Mouse (Mus musculus): ENCODE data around the gene Cd24a.

Cd24a gene

GRCm38 (mm10) chr10:43578366-43578753 lies 276 bp downstream of the Cd24a start:
- CTCF ChIA-PET = interaction anchor here in 2 of 4 experiments (0.6 to 1.5 kb wide), 4 partner anchors 16 to 740 kb away, joined by 3 to 4 read pairs (median 4); no protein-coding TSS in a partner anchor

DNA sequence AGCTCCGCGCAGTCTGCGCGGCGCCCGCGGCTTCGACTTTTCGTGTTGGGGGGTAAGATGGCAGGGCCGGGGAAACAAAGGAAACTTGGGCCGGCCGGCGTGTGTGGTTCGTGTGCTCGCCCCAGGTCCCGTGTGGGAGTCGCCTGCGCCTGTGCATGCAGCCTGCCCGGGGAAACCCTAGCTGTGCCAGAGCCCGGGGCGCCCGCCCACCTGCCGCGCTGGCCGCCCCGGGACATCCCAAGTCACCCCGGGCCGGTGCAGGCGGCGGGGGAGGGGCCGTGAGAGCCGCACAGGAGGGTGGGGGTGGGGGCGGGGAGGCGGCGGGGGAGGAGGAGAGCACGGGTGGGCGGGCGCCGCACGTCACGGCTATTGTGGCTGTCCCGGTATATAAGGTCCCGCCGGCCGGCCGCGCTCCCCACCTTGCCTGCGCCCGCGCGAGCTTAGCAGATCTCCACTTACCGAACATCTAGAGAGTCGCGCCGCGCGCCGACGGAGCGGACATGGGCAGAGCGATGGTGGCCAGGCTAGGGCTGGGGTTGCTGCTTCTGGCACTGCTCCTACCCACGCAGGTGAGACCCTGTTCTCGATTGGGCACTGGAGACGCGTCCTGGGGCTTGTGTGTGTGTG lies 783 bp downstream of the Cd24a start:
- POLR2A ChIA-PET = interaction anchor here (0.5 to 4.2 kb wide), 35 partner anchors 10 to 690 kb away, joined by 3 to 58 read pairs (median 4); no protein-coding TSS in a partner anchor
- CTCF ChIA-PET = interaction anchor here in 2 of 4 experiments (0.6 to 1.5 kb wide), 4 partner anchors 17 to 740 kb away, joined by 3 to 4 read pairs (median 4); no protein-coding TSS in a partner anchor

More at GRCm38 (mm10) chr10:43578366-43578753, 276 bp downstream of the Cd24a start:
- POLR2A ChIA-PET = interaction anchor here (0.5 to 4.2 kb wide), 24 partner anchors 9 to 691 kb away, joined by 3 to 58 read pairs (median 4); no protein-coding TSS in a partner anchor

- POLR2A ChIA-PET = interaction anchor here (0.6 to 4.2 kb wide), 48 partner anchors 10 to 689 kb away, joined by 3 to 58 read pairs (median 4); no protein-coding TSS in a partner anchor
- CTCF ChIA-PET = interaction anchor here in 2 of 4 experiments (0.7 to 2.0 kb wide), 7 partner anchors 9 to 491 kb away, joined by 3 to 6 read pairs (median 3); no protein-coding TSS in a partner anchor
Measured at GRCm38 (mm10) chr10:43579381-43580261, 1.5 kb downstream of the Cd24a start.

- POLR2A ChIA-PET = interaction anchor here in 3 of 4 experiments (0.6 to 4.2 kb wide), 38 partner anchors 9 to 946 kb away, joined by 3 to 58 read pairs (median 4); no protein-coding TSS in a partner anchor
- CTCF ChIA-PET = interaction anchor here in 2 of 4 experiments (0.8 to 2.0 kb wide), 5 partner anchors 64 to 568 kb away, joined by 3 to 6 read pairs (median 3); partner anchors contain the start of gene Crybg1 (in 1 of the 2)
Measured at GRCm38 (mm10) chr10:43580649-43581078, 2.6 kb downstream of the Cd24a start.

GRCm38 (mm10) chr10:43581260-43581659 lies 3.2 kb downstream of the Cd24a start:
- CTCF ChIA-PET = interaction anchor here in 2 of 4 experiments (0.8 to 2.0 kb wide), 4 partner anchors 65 to 567 kb away, joined by 3 to 6 read pairs (median 4); partner anchors contain the start of gene Crybg1 (in 1 of the 2)
- POLR2A ChIA-PET = interaction anchor here in 3 of 4 experiments (0.6 to 4.2 kb wide), 30 partner anchors 8 to 945 kb away, joined by 3 to 58 read pairs (median 4); no protein-coding TSS in a partner anchor

GRCm38 (mm10) chr10:43584538-43584937 lies 6.5 kb downstream of the Cd24a start:
- ChIA-PET CTCF (no interaction called here), POLR2A (interaction anchor here in 1 of 4 experiments (0.6 to 2.2 kb wide), 3 partner anchors 65 to 342 kb away, joined by 3 to 4 read pairs (median 3); no protein-coding TSS in a partner anchor)

DNA sequence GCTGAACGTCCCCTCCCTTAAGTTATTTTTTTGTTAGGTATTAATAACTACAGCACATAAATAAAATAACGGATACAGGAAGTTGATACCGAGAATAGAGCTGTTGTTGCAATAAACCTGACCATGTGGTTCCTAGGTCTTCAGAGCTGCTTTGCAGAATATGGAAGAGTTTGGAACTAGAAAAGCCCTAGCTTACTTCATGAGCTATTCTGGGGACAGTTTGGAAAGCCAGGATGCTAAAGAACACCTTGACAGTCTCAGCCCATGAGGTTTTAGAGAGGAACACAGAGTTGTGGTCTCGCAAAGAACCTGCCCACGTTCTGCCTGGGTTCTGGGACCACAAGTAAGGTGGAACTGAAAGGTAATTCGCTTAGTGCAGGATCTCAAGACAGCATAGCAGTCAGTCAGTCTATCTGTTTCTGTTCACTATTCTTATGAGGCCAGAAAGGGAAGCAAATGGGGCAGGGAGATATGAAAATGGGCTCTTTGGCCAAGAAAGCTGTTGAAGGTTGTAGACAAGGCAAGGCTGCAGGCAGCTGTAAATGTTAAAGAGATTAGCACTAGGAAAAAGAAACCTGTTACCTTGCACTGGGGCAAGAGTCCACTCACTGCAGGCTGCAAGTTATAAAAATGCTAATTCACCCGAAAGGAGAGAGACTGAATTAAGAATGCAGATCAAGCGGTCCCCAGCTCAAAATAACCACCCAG lies 10.5 kb downstream of the Cd24a start:
- CTCF ChIA-PET = interaction anchor here in 3 of 4 experiments (0.6 to 0.9 kb wide), 4 partner anchors 9 to 365 kb away, joined by 3 to 6 read pairs (median 6); no protein-coding TSS in a partner anchor
- POLR2A ChIA-PET = interaction anchor here in 3 of 4 experiments (0.6 to 5.6 kb wide), 6 partner anchors 9 to 636 kb away, joined by 3 to 29 read pairs (median 5); partner anchors contain the start of gene Cd24a (in 2 of the 3)

DNA sequence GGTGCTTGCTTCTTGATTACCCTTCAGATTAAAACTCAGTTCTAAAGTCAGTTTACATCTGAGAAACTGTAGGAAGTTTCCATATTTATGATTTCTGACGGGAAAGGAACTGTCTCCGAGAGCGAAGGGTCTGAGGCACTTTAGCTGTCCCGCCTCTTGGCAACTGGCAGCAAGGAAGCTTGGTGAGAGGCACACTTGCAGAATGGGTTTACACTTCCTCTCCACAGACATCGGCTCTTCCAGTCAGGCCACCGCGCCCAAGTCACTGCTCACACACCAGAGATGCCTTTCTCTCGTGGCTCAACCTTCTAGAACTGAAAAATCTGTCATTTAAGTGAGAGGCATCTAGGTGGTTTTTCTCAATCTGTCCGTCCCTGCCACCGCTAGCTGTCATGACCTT lies 13.4 kb downstream of the Cd24a start:
- ChIA-PET POLR2A (interaction anchor here in 3 of 4 experiments (0.8 to 5.6 kb wide), 3 partner anchors 11 to 737 kb away, joined by 5 to 29 read pairs (median 14); partner anchors contain the start of gene Cd24a (in 1 of the 3)), CTCF (no interaction called here)

DNA sequence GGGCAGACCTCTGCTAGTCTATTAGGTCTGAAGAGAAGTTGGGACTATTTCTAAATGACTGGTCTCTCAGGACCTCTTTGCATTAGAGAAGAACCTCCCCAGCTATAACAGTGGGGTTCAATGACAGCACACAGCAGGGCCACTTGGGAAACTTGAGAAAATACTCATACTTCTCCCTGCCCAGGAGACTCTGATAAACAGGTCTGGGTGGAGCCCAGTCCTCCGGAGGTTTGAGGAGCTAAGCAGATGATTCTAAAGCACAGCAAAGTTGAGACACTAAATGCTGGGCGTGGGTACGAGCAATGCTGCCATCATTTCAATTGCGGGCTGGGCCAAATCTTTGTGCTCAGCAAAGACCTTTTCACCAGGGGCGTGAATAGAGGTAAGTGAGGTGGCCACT lies 15.1 kb downstream of the Cd24a start:
- POLR2A ChIA-PET = interaction anchor here in 3 of 4 experiments (0.9 to 5.6 kb wide), 3 partner anchors 13 to 14 kb away, joined by 5 to 29 read pairs (median 14); partner anchors contain the start of gene Cd24a (in 1 of the 3)
- CTCF ChIA-PET = interaction anchor here in 1 of 4 experiments (0.5 kb wide), 1 partner anchor 252 kb away, joined by 3 read pairs; no protein-coding TSS in a partner anchor

DNA sequence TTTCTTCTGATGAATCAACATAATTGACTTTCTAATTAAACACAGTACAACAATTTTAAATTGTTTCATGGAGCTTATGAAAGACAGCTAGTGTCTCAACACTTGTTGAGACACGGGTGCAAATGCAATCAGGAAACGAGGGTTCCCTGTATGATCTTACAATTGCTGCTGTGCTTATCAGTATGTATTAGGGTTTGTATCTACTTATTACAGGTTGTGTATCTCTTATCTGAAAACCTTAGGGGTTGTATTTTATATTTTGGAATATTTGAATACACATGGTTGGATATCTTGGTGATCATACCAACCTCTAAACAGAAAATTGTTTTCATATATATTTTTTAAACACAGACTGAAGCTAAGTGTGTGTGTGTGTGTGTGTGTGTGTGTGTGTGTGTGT lies 16.1 kb downstream of the Cd24a start:
- CTCF ChIA-PET = no interaction called here
- POLR2A ChIA-PET = interaction anchor here in 2 of 4 experiments (0.8 to 3.0 kb wide), 4 partner anchors 14 to 256 kb away, joined by 3 to 14 read pairs (median 4); partner anchors contain the start of gene Cd24a (in 1 of the 2)

- ChIA-PET CTCF (no interaction called here), POLR2A (no interaction called here)
Measured at GRCm38 (mm10) chr10:43594894-43595293, 16.8 kb downstream of the Cd24a start.

DNA sequence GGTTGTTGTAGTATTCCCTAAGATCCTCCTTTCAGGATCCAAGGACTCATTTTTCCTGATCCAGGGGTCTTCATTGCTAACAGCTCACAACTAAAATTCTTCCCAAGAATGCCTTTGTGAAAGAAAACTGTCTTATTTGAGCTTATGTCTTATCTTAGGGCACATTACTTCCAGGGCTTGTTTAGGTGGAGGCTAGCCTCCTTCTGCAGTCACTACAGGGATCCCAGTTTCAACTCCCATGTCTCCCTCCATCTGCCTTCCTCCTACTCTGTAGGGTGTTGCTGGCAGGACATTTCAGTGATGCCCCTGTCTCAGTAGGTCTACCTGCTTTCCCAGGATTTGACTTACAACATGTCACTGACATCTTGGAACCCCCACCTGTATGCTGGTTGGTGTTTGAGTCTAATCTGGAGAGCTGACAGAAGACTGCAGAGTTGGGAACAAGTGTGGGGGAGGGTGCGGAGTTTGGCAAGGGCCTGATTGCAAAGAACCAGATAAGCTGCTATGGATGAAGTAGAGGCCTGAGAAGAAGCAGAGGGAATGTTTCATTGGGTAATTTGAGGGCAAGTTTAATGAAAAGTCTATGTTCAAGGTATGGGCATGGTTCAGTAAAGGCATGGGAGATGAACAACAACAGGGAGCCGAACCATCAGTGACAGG lies 20.1 kb downstream of the Cd24a start:
- ChIA-PET POLR2A (no interaction called here), CTCF (interaction anchor here in 1 of 4 experiments (0.5 kb wide), 1 partner anchor 144 kb away, joined by 3 read pairs; no protein-coding TSS in a partner anchor)

GRCm38 (mm10) chr10:43601039-43601438 lies 23.0 kb downstream of the Cd24a start:
- CTCF ChIA-PET = interaction anchor here in 1 of 4 experiments (0.5 kb wide), 1 partner anchor 26 kb away, joined by 4 read pairs; no protein-coding TSS in a partner anchor
- POLR2A ChIA-PET = interaction anchor here in 1 of 4 experiments (0.6 to 1.1 kb wide), 2 partner anchors 22 to 194 kb away, joined by 4 to 8 read pairs; no protein-coding TSS in a partner anchor

DNA sequence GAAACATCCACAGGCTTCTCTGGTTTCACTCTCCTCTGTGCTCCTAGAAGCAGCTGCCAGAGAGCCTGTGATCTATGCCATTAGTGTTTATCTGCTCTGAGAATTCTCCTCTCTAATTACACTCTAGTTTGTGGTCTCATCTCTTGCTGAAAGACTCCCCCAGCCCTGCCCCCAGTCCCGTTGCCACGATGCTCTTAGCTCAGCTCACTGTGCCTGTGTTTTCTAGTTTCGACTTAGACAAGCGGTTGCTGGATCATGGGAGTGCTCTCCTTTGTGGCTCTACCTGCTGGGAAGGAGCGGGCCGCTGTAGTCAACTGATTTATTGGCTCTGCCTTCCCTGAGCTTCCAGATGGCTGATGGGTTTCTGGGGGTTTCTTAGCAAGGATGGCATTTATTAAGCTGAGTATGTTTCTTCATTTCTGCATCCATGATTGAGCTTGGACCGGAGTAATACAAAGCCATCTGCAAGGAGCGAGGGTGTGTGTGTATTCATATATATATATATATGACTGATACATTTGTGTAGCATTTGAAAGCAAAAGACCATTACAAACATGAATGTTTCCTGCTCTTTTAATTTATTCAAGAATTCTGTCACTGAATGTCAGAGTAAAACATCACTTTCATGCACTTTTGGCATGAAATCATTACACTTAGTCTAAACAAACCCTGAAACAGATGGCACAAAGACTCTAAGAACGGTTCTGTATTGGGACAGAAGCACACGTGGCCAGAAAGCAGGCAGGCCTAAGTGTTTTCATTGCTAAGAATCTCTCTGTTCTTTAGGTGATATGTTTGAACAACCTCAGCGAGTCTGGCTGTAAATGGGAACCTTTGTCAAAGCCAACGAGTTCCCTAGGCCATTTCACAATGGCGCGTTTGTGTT lies 23.7 kb downstream of the Cd24a start:
- ChIA-PET CTCF (interaction anchor here in 1 of 4 experiments (0.6 to 0.7 kb wide), 2 partner anchors 547 to 1215 kb away, joined by 3 to 7 read pairs; no protein-coding TSS in a partner anchor), POLR2A (interaction anchor here in 1 of 4 experiments (0.6 to 1.1 kb wide), 2 partner anchors 22 to 193 kb away, joined by 4 to 8 read pairs; no protein-coding TSS in a partner anchor)

DNA sequence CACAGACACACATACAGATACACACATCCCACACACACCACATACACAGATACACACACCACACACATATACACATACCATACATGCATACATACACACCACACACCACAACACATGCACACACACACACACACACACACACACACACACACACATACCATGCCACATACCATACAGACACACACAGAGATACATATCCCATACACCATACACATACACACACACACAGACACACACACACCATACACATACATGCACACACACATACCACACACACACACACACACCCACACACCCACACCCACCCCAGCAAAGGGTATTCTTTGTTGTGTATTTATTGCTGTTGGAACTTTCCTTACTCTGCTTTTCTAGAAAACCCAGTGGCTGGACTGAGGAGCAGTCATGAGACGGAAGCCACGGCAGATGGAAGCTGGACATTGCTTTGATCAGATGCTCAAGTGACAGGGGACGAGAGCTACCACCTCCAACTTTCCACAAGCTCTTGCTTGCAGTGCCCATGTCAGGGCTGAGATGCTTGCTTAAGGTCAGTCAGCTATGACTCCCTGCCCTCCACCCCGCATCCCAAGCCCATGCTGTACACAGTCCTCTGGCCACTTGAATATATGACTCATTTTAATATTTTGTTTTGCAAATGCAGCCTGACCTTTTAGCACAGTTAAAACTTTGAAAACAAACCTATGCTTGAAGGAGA lies 26.0 kb downstream of the Cd24a start:
- CTCF ChIA-PET = no interaction called here
- POLR2A ChIA-PET = no interaction called here
